Mouse (Mus musculus) midbrain, embryonic 13.5 days (tissue): ENCODE data around the gene Cables2. TPM values are rescaled to one million over a fixed set of nuclear protein-coding genes. Genes with fewer than 3 reads are reported as not detected.
"Not testable (repeated sequence)": the region's sequence is repeated elsewhere in the genome, so short reads cannot be mapped to it uniquely, and the experiment has no call there.

Experiments
- ATAC-seq: fragments of 200-750 bp; cut with Nextera tagmentation; 2 replicates; pipeline ENCODE4 v1.8.0; 2017; ENCODE audit warnings: mild to moderate bottlenecking, moderate TSS enrichment, moderate library complexity
- H3K27ac ChIP-seq: fragments of 300-500 bp; sonication (generic); 2 replicates; pipeline ENCODE4 v1.5.1; 2015; ENCODE audit warnings: inconsistent platforms, mild to moderate bottlenecking, moderate library complexity
- H3K27me3 ChIP-seq: fragments of 300-500 bp; sonication (generic); 2 replicates; pipeline ENCODE4 v1.6.1; 2015; ENCODE audit warnings: mild to moderate bottlenecking, inconsistent platforms
- H3K36me3 ChIP-seq: fragments of 300-500 bp; sonication (generic); 2 replicates; pipeline ENCODE4 v1.6.1; 2015; ENCODE audit warnings: mild to moderate bottlenecking, inconsistent platforms
- H3K4me1 ChIP-seq: fragments of 300-500 bp; sonication (generic); replicated peaks from 2 replicates; pipeline ENCODE4 v1.6.1; 2015; ENCODE audit warnings: inconsistent platforms
- H3K4me2 ChIP-seq: fragments of 300-500 bp; sonication (generic); replicated peaks from 2 replicates; pipeline ENCODE4 v1.6.1; 2015; ENCODE audit warnings: moderate library complexity, mild to moderate bottlenecking, inconsistent platforms
- H3K4me3 ChIP-seq: fragments of 300-500 bp; sonication (generic); replicated peaks from 2 replicates; pipeline ENCODE4 v1.5.1; 2015; ENCODE audit warnings: mild to moderate bottlenecking, inconsistent platforms
- H3K9ac ChIP-seq: fragments of 300-500 bp; sonication (generic); replicated peaks from 2 replicates; pipeline ENCODE4 v1.6.1; 2015; ENCODE audit warnings: mild to moderate bottlenecking, inconsistent platforms
- H3K9me3 ChIP-seq: fragments of 300-500 bp; sonication (generic); 2 replicates; pipeline ENCODE4 v1.6.1; 2016; ENCODE audit warnings: mild to moderate bottlenecking, inconsistent platforms
- WGBS: fragments of 180-500 bp; shearing (Covaris S2); methylation state at CpG from one replicate; pipeline ENCODE4 v1.1.7; 2015; 5-methylcytosine and 5-hydroxymethylcytosine counted together
- polyA plus RNA-seq: library from polyadenylated mRNA; unstranded; fragments of >200 nt; fragmentation: Nextera tagmentation; extraction: Ambion mirVana; gene quantifications from 2 replicates; pipeline ENCODE4 v1.2.1, GENCODE M21; 2015

The Cables2 gene
- polyA plus RNA-seq, 1 experiment from 2014 or later, result 21.6 TPM

DNA sequence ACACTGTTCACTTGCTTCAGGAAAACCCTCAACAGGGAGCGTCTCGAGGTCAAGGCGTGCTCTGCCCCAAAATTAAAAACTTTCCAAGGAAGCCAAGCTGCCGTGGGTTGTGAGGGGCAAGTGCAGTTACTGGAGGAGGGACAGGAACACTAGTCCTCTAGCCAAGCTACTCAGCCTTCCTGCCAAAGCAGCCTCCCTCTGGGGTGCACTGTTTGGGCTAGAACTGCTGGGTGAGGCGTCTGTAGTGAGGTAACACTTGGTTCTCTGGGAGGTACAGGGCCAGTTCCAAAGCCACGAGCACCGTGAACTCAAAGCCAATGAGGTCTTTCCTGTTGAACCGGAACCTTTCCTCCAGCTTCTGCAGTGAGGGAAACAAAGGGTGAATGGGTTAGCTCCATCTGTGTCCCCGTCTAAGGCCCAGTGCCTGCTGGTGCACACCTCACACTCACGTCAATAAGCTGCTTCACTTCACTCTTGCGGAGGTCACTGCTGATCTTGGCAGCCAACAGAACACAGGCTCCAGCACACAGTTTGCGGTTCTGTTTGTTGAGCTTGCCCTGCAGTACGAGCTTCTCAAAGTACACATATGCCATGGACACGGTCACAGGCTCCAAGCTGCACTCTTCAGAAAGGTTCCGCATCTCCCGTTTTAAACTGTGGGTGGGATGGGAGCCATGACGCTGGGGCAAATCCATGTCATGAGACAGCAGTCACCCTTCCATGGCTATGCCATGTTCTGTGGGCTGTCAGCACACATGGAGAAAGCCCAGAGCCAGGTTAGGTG lies 13.3 kb downstream of the Cables2 start:
- not testable (repeated sequence) for H3K4me3 ChIP-seq, H3K27ac ChIP-seq, H3K9me3 ChIP-seq, ATAC-seq, H3K9ac ChIP-seq, H3K27me3 ChIP-seq, H3K4me2 ChIP-seq
- 73% methylated on average over 17 of the region's 17 CpGs for WGBS
- Histone ChIP-seq H3K4me1 (peaks cover 23% of the 10 kb centered on the region), H3K36me3 (peaks cover 63% of the 10 kb centered on the region)

DNA sequence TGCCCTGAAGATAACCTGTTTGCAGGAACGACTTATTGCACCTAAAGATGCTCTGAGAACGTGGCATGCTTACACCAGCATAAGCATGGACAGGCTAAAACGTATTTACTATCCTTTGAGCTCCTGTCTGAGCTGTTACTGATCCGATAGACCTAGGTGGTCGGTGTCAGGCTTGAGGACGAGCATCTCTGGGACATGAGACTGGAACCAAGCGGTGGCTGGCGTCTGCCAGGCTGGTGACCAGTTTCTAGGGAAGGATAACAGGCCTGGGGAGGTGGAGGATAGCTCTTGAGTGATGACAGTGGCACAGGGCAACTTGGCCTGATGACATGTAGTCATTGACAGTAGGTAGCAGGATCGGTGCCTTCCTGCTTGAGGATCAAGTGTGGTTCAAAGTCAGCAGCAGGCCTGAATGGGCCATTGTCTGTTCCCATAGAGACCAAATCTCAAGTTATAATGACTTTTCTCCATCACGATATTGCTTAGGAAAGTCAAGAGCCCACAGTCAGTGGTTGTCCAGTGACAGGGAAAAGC lies 14.3 kb downstream of the Cables2 start:
- not testable (repeated sequence) for ATAC-seq, H3K9ac ChIP-seq, H3K27me3 ChIP-seq, H3K27ac ChIP-seq, H3K9me3 ChIP-seq, H3K4me2 ChIP-seq, H3K4me3 ChIP-seq
- 80% methylated on average over 10 of the region's 10 CpGs for WGBS
- H3K36me3 ChIP-seq, result peaks cover 57% of the 10 kb centered on the region
- H3K4me1 ChIP-seq, result peaks cover 23% of the 10 kb centered on the region

DNA sequence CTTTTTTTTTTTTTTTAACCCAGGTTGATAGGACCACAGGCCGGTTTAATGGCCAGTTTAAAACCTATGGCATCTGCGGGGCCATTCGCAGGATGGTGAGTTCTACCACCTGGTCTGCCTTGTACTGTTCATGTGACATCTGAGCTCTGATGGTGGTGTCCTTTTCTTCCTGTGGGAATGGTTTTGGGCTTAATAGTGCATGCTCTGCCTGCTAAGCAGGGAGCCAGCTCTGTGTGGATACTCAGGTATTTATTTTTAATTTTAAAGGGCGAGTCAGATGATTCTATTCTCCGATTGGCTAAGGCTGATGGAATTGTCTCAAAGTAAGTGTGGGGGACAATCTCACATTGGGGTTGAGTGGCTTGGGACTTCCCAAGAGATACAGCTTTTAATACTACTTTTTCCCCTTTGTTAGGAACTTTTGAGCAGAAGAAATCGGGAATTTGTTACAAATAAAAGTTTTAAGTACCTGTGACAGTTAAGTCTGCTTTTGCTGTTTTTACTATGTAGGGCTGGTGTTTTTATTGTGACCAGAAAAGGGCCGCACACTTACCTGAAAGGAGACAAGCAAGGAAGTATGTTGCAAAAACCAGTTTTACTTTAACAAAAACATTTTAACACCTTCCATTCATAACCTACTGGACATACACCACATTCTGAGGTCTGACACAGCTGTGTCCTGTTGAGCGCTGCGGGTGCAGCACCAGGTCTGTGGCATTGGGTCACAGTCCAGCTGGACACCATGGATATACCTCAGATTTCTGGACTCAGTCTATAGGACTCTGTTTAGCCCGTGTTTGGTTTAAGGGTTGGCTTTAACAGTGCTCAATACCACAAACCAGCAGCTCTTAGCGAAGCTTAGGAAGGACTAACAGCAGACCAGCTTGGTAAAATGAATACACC lies 15.1 kb downstream of the Cables2 start:
- peak overlapping the region; percentile 80 for H3K4me2 ChIP-seq
- H3K9me3 ChIP-seq, result no peaks in the 10 kb centered on the region
- H3K9ac ChIP-seq, result peak overlapping the region; percentile 92
- WGBS, result 54% methylated on average over 11 of the region's 11 CpGs
- H3K27me3 ChIP-seq, result no peaks in the 10 kb centered on the region
- peaks cover 49% of the 10 kb centered on the region for H3K36me3 ChIP-seq
- H3K4me1 ChIP-seq, result peaks cover 23% of the 10 kb centered on the region
- H3K27ac ChIP-seq, result peak overlapping the region; percentile 95; the same call in 1 of the 2 replicates
- no peak for ATAC-seq
- peak overlapping the region; percentile 95 for H3K4me3 ChIP-seq

DNA sequence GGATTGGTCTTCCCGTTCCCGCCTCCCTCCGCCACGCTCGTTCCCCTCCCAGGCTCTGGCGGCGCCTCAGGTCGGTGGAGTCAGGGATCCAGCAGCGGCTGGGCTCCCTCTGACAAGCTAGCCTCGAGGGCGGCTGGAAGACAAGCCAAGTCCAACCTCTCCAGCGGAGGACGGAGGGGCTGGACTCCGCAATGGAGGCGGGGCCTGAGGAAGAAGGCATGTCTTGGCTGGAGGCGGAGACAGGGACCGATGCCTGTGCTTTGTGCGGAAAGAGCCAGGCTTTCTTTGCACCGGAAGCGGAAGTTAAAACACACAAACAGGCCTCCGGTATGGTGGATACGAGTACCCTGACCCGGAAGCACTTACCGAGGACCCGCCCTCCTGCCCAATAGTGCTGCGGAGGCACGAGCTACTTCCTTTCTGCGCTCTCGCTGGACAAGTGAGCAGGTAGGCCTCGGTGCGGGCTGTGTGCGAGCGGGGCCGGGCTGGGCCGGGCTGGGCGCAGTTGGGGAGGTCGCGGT lies 16.2 kb downstream of the Cables2 start, which contains the start of gene Rps21:
TSS of gene Rps21 (plus strand) at position 377 of the 521 bp plus-strand sequence.
- Histone ChIP-seq H3K4me1 (peaks cover 23% of the 10 kb centered on the region), H3K27ac (peak within 1 kb of the TSS; percentile 95), H3K27me3 (no peaks in the 10 kb centered on the region), H3K36me3 (peaks cover 37% of the 10 kb centered on the region), H3K9me3 (no peaks in the 10 kb centered on the region), H3K9ac (peak within 1 kb of the TSS; percentile 92), H3K4me2 (peak within 1 kb of the TSS; percentile 80), H3K4me3 (peak within 1 kb of the TSS; percentile 95)
- ATAC-seq, result peak; percentile 97
- WGBS, result under 1% methylated on average over 38 of the region's 38 CpGs

DNA sequence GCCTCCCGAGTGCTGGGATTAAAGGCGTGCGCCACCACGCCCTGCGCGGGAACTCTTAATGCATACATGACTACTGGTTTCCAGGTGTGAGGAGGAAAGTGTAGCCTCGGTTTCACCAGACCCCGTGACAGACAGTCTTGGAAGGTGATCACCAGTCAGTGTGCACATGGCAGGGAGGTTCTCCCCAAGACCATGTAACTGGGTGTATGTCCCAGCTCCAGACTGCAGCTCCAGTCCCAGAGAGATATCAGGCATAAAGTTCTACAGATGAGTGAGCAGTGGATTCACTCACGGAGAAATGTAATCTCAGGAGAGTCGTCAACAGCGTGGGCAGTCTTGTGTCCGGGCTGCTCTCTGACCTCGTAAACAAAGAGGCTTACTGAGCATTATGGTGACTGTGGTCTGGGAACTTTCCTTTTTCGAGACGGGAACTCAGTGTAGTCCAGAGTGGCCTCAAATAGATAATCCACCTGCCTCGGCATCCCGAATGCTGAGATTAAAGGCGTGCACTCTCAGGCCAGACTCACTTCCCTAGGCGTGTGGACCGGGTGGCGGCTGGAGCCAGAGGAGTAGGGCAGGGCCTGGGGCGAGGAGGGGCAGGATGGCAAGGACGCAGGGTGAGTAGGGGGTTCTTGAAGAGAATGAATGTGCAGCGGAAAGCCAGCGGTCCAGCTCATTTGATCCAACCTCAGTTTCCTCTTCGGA lies 16.8 kb downstream of the Cables2 start:
- Histone ChIP-seq H3K4me2 (peak overlapping the region; percentile 70), H3K27ac (peak overlapping the region; percentile 95), H3K27me3 (no peaks in the 10 kb centered on the region), H3K4me3 (peak overlapping the region; percentile 95), H3K4me1 (peaks cover 26% of the 10 kb centered on the region), H3K9ac (peak overlapping the region; percentile 90), H3K9me3 (no peaks in the 10 kb centered on the region), H3K36me3 (peaks cover 31% of the 10 kb centered on the region)
- ATAC-seq, result peak; percentile 75
- 24% methylated on average over 26 of the region's 26 CpGs for WGBS

DNA sequence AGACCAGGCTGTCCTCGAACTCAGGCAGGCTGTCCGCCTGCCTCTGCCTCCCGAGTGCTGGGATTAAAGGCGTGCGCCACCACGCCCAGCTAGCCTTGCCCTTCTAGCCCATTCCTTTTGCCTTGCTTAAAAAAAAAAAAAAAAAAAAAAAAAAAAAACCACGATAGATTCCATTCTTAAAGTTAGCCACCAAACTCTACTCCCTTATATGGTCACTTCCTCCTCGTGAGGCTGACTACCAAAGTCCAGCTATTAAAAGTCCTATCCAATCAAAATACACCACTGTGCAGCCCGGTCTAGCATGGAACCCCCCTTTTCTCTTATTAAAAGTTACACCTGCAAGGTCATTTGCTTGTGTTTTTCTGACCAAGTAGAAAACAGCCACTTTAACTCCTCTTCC lies 17.6 kb downstream of the Cables2 start:
- Histone ChIP-seq H3K9ac (no peak overlapping the region), H3K4me3 (peak overlapping the region; percentile 95), H3K4me1 (peaks cover 29% of the 10 kb centered on the region), H3K4me2 (peak overlapping the region; percentile 70), H3K36me3 (peaks cover 23% of the 10 kb centered on the region), H3K9me3 (no peaks in the 10 kb centered on the region), H3K27ac (no peak overlapping the region), H3K27me3 (no peaks in the 10 kb centered on the region)
- WGBS, result 93% methylated on average over 9 of the region's 9 CpGs
- no peak for ATAC-seq

DNA sequence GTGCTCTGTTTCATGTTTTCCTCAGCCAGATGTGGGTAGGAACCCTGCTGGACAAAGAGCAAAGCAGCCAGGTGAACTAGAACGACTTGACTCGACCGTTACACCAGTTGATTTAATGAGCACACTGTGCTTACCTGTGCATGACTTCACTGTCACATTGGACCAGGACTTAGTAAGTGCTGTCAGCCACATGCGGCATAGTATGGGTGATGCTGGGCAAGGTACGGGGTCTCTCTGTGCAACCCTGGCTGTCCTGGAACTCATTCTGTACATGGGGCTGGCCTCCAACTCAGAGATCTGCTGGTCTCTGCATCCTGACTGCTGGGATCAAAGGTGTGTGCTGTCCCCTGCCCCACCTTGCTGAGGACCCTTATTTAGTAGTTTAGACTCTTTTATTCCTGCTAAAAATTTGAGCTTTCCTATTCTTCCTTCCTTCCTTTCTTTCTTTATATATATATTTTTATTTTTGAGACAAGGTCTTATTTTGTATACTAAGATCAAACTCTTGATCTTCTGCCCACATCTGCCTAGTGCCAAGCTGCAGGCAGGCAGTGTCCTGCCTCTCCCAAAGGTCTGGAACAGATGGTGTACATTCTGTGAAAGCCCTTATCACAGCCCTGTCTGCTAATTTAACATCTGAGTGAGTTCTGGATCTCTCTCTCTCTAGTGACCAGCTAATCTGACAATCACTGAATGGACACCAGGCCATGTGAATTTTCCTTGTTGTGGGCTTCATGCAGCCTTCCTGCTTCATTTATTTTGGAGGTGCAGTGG lies 18.7 kb downstream of the Cables2 start:
- no peak for ATAC-seq
- no peaks in the 10 kb centered on the region for H3K9me3 ChIP-seq
- no peak overlapping the region for H3K27ac ChIP-seq
- peaks cover 29% of the 10 kb centered on the region for H3K4me1 ChIP-seq
- peaks cover 13% of the 10 kb centered on the region for H3K36me3 ChIP-seq
- H3K4me3 ChIP-seq, result no peak overlapping the region
- H3K27me3 ChIP-seq, result no peaks in the 10 kb centered on the region
- H3K9ac ChIP-seq, result no peak overlapping the region
- no peak overlapping the region for H3K4me2 ChIP-seq
- WGBS, result 92% methylated on average over 5 of the region's 5 CpGs

DNA sequence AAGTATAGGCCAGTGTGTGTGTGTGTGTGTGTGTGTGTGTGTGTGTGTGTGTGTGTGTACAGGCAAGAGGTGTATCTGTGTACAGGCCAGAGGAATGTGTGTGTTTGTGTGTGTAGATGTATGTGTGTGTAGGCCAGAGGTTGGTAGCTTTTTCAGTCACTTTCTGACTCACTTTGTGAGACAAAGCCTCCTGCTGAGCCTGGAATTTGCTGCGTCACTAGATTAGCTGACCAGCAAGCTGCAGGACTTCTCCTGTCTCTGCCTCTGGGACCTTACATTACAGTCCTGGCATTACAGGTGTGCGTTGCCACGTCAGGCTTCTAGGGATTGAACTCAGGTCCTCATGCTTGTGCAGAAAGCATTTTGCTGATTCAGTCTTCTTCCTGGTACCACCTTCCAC lies 21.5 kb downstream of the Cables2 start:
- Histone ChIP-seq H3K4me1 (peaks cover 16% of the 10 kb centered on the region), H3K27ac (no peak overlapping the region), H3K9me3 (no peaks in the 10 kb centered on the region), H3K27me3 (no peaks in the 10 kb centered on the region), H3K4me3 (no peak overlapping the region), H3K36me3 (no peaks in the 10 kb centered on the region), H3K9ac (no peak overlapping the region), H3K4me2 (no peak overlapping the region)
- WGBS, result 38% methylated on average over 3 of the region's 3 CpGs
- no peak for ATAC-seq

DNA sequence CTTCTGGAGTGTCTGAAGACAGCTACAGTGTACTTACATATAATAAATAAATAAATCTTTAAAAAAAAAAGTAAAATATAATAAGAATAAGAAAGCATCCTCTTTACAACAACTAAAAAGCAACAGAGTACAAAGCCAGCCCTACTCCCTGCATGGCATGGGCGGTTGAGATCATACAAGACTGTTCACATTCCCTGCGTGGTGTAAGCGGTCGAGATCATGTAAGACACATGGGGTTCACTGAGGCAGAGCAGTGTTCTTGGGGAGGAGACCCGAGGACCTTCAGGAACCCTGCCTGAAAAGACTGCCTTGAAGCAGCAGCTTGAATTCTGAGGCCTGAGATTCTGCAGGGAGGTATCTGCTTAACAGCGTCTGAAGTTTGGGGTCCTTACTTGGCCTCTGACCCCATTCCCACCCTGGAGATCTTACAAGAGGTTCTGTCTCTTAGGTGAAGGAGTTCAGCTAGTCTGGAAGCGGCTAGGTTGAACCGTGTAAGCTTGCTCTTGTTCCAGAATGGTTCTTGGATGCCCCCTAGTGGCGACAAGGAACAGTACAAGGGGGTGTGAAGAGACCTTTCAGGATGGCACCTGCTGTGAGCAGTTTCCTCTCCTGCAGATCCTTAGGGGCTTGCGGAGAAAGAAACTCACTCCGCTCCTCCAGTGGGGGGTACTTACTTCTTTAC lies 22.2 kb downstream of the Cables2 start:
- no peak overlapping the region for H3K9ac ChIP-seq
- H3K27me3 ChIP-seq, result no peaks in the 10 kb centered on the region
- ATAC-seq, result peak; percentile 89
- no peak overlapping the region for H3K4me2 ChIP-seq
- no peak overlapping the region for H3K27ac ChIP-seq
- H3K9me3 ChIP-seq, result no peaks in the 10 kb centered on the region
- WGBS, result 28% methylated on average over 11 of the region's 11 CpGs
- H3K4me3 ChIP-seq, result no peak overlapping the region
- H3K36me3 ChIP-seq, result no peaks in the 10 kb centered on the region
- peaks cover 12% of the 10 kb centered on the region for H3K4me1 ChIP-seq

DNA sequence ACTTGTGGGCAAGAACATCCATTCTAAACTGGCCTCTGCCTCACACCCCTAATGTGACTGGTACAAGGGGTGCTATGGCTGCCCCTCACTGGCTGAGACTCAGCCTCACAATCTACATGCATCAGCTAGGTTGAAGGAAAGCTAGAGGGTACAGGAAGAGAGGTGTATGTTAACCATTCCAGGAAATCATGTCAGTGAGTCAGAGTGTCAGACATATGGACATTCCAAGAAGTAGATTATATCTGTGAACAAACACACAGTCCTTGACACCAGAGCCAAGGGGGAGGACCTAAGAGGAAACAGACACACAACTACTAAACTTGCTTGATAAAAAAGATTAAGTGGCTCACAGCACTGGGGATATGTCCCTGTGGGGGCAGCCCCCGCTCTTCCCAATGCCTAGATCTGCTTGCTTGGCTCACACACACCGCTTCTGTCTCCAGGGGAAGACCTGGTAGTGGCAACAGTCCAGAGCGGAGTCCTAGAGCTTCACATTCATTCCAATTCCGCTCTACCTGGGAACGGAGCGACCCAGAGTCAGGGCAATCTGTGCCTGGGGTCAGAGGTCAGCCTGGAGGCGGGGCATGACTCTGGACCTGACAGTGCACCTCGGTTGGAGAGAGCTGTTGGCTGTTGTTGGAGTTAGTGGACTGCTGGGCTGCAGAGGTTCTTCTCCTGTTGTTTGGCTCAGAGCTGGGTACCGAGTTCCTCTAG lies 24.2 kb downstream of the Cables2 start:
- Histone ChIP-seq H3K27me3 (no peaks in the 10 kb centered on the region), H3K27ac (no peak overlapping the region), H3K9ac (no peak overlapping the region), H3K36me3 (no peaks in the 10 kb centered on the region), H3K9me3 (no peaks in the 10 kb centered on the region), H3K4me2 (no peak overlapping the region), H3K4me3 (no peak overlapping the region), H3K4me1 (0 out of 2 replicates have a peak, but pooled peaks cover 6% of the 10 kb centered on the region)
- WGBS, result 49% methylated on average over 9 of the region's 9 CpGs
- ATAC-seq, result no peak
